Mouse (Mus musculus) ES-Bruce4 (cell line): ENCODE results near the gene Gfap.

Experiments used
- CTCF ChIP-seq: IDR thresholded peaks from one replicate; pipeline ENCODE4 v1.8.1; 2011; ENCODE audit warnings: low read depth, low read length
- EP300 ChIP-seq: IDR thresholded peaks from 2 replicates; pipeline ENCODE4 v1.6.1; 2011; ENCODE audit warnings: low read depth, low read length; ENCODE audit not compliant: insufficient read depth

GRCm38 (mm10) chr11:102887433-102887832 lies 13.3 kb downstream of the Gfap start:
- TF ChIP-seq CTCF (no peak), EP300 (no peak)
